9 mouse cellular contexts compared by ENCODE assay signal in genomic region chr14:14634021-14634420, GRCm38 (mm10).
DNase-seq lines count a peak whose midpoint lies in the region; ATAC-seq and TF ChIP-seq lines count a peak whose summit lies in the region.
"Had no signal": no experiment of that assay in that cellular context is flagged by ENCODE, and none has a peak within 500 bp of the region (broad histone marks: within the 10 kb centered on the region; RNA-seq: fewer than 3 reads in every experiment).

No protein-coding gene starts in this region.

- ATAC-seq in hindbrain, postnatal 0 days = no peak
- no peak for ATAC-seq in hindbrain, embryonic 13.5 days (ENCODE audit: low FRiP score)
- no peak for ATAC-seq in neural tube, embryonic 12.5 days (ENCODE audit: low FRiP score, low read depth)
- no peak for ATAC-seq in stomach, embryonic 15.5 days (ENCODE audit: insufficient read depth, low FRiP score, low read depth)

- no peak overlapping the region for H3K9ac ChIP-seq in hindbrain, postnatal 0 days (replicated peaks; ENCODE audit: low read length)
- no peak overlapping the region for H3K9ac ChIP-seq in hindbrain, embryonic 13.5 days
- H3K9ac ChIP-seq in neural tube, embryonic 12.5 days = no peak overlapping the region
- no peak overlapping the region for H3K9ac ChIP-seq in stomach, embryonic 15.5 days

- no peak overlapping the region for H3K4me3 ChIP-seq in hindbrain, postnatal 0 days (ENCODE audit: low read length)
- H3K4me3 ChIP-seq in hindbrain, embryonic 13.5 days = no peak overlapping the region
- H3K4me3 ChIP-seq in neural tube, embryonic 12.5 days = no peak overlapping the region
- no peak overlapping the region for H3K4me3 ChIP-seq in embryonic facial prominence, embryonic 10.5 days
- H3K4me3 ChIP-seq in stomach, embryonic 15.5 days (replicated peaks) = no peak overlapping the region

- H3K4me1 ChIP-seq in hindbrain, postnatal 0 days (ENCODE audit: insufficient read depth, low read length) = 0 out of 2 replicates have a peak, but pooled peaks cover 3% of the 10 kb centered on the region
- peaks cover 14% of the 10 kb centered on the region for H3K4me1 ChIP-seq in hindbrain, embryonic 13.5 days (replicated peaks)
- peaks cover 14% of the 10 kb centered on the region for H3K4me1 ChIP-seq in neural tube, embryonic 12.5 days
- peaks cover 27% of the 10 kb centered on the region for H3K4me1 ChIP-seq in embryonic facial prominence, embryonic 10.5 days
- 0 out of 2 replicates have a peak, but pooled peaks cover 6% of the 10 kb centered on the region for H3K4me1 ChIP-seq in stomach, embryonic 15.5 days

- H3K9me3 ChIP-seq in hindbrain, postnatal 0 days (ENCODE audit: low read length) = no peaks in the 10 kb centered on the region
- H3K9me3 ChIP-seq in hindbrain, embryonic 13.5 days = no peaks in the 10 kb centered on the region
- H3K9me3 ChIP-seq in neural tube, embryonic 12.5 days = no peaks in the 10 kb centered on the region
- no peaks in the 10 kb centered on the region for H3K9me3 ChIP-seq in embryonic facial prominence, embryonic 10.5 days
- no peaks in the 10 kb centered on the region for H3K9me3 ChIP-seq in stomach, embryonic 15.5 days

- no peaks in the 10 kb centered on the region for H3K27me3 ChIP-seq in hindbrain, postnatal 0 days (ENCODE audit: insufficient read depth, low read length)
- H3K27me3 ChIP-seq in hindbrain, embryonic 13.5 days = peaks cover 13% of the 10 kb centered on the region
- H3K27me3 ChIP-seq in neural tube, embryonic 12.5 days (replicated peaks) = no peaks in the 10 kb centered on the region
- H3K27me3 ChIP-seq in embryonic facial prominence, embryonic 10.5 days (replicated peaks; ENCODE audit: low read depth, poor library complexity, severe bottlenecking) = no peaks in the 10 kb centered on the region; the same call in 1 of the 2 replicates
- H3K27me3 ChIP-seq in stomach, embryonic 15.5 days (replicated peaks) = no peaks in the 10 kb centered on the region

- no peaks in the 10 kb centered on the region for H3K36me3 ChIP-seq in hindbrain, postnatal 0 days (ENCODE audit: insufficient read depth, low read length)
- H3K36me3 ChIP-seq in hindbrain, embryonic 13.5 days = no peaks in the 10 kb centered on the region
- no peaks in the 10 kb centered on the region for H3K36me3 ChIP-seq in neural tube, embryonic 12.5 days
- H3K36me3 ChIP-seq in embryonic facial prominence, embryonic 10.5 days (replicated peaks) = no peaks in the 10 kb centered on the region
- H3K36me3 ChIP-seq in stomach, embryonic 15.5 days = no peaks in the 10 kb centered on the region

- DNase-seq in hindbrain, postnatal 0 days (ENCODE audit: low spot score) = no peak
- no peak for DNase-seq in neural tube, embryonic 10.5 days (ENCODE audit: extremely low spot score, low spot score)
- no peak for DNase-seq in embryonic facial prominence, embryonic 10.5 days (ENCODE audit: low spot score)
- no peak for DNase-seq in right cerebral cortex, postnatal 36 days (ENCODE audit: low spot score in 2 of 2)
- DNase-seq in cerebellum, adult 9-10 months = no peak
- DNase-seq: gastrocnemius, postnatal 25 days had no signal

- H3K27ac ChIP-seq in hindbrain, postnatal 0 days = peak overlapping the region; percentile 17; the same call in 1 of the 2 replicates
- no peak overlapping the region for H3K27ac ChIP-seq in hindbrain, embryonic 13.5 days
- H3K27ac ChIP-seq in neural tube, embryonic 12.5 days = no peak overlapping the region
- 0 out of 2 replicates have a peak overlapping the region, but pooled peaks have one; percentile 79 for H3K27ac ChIP-seq in embryonic facial prominence, embryonic 10.5 days (replicated peaks)
- H3K27ac ChIP-seq in stomach, embryonic 15.5 days = no peak overlapping the region

- TF ChIP-seq CTCF in hindbrain, postnatal 0 days (IDR thresholded peaks at IDR 0.05; ENCODE audit: low read depth) = peak; percentile 29; the same call in 1 of the 2 replicates

- 55% methylated on average over 2 of the region's 2 CpGs for WGBS in hindbrain, postnatal 0 days
- 49% methylated on average over 2 of the region's 2 CpGs for WGBS in hindbrain, embryonic 13.5 days
- WGBS in neural tube, embryonic 12.5 days = 44% methylated on average over 2 of the region's 2 CpGs
- WGBS in embryonic facial prominence, embryonic 10.5 days = 43% methylated on average over 2 of the region's 2 CpGs
- 42% methylated on average over 2 of the region's 2 CpGs for WGBS in stomach, embryonic 15.5 days

- no peak overlapping the region; the same call in 1 of the 2 replicates for H3K4me2 ChIP-seq in hindbrain, postnatal 0 days (ENCODE audit: low read depth, low read length)
- H3K4me2 ChIP-seq in hindbrain, embryonic 13.5 days = no peak overlapping the region
- 0 out of 2 replicates have a peak overlapping the region, but pooled peaks have one; percentile 56 for H3K4me2 ChIP-seq in neural tube, embryonic 12.5 days (replicated peaks)
- peak overlapping the region; percentile 68 for H3K4me2 ChIP-seq in stomach, embryonic 15.5 days

Comparison
In these comparisons a context has a peak if more than half of its experiments do, and no peak if none do; other contexts are left out.
1. H3K27ac ChIP-seq: peak in hindbrain, postnatal 0 days (single experiment) and embryonic facial prominence, embryonic 10.5 days (single experiment); none in hindbrain, embryonic 13.5 days (single experiment), neural tube, embryonic 12.5 days (single experiment) and stomach, embryonic 15.5 days (single experiment).
2. H3K4me2 ChIP-seq: peak in neural tube, embryonic 12.5 days (single experiment) and stomach, embryonic 15.5 days (single experiment); none in hindbrain, postnatal 0 days (single experiment) and hindbrain, embryonic 13.5 days (single experiment).